Mouse (Mus musculus) liver, postnatal 0 days (tissue): ENCODE results near the gene Ccnb2. TPM values are rescaled to one million over a fixed set of nuclear protein-coding genes. Genes with fewer than 3 reads are reported as not detected.
"Not testable (repeated sequence)": the region's sequence is repeated elsewhere in the genome, so short reads cannot be mapped to it uniquely, and the experiment has no call there.

Source experiments
- ATAC-seq: fragments of 200-750 bp; cut with Nextera tagmentation; 2 replicates; pipeline ENCODE4 v1.8.0; 2017; ENCODE audit warnings: mild to moderate bottlenecking, moderate library complexity
- DNase-seq: peaks from one replicate; pipeline ENCODE4 v3.0.0-alpha.2; 2016
- H3K27ac ChIP-seq: fragments of 300-500 bp; sonication (generic); 2 replicates; pipeline ENCODE4 v1.5.1; 2014; ENCODE audit warnings: antibody characterized with exemption, moderate library complexity, mild to moderate bottlenecking, low read depth
- H3K27me3 ChIP-seq: fragments of 300-500 bp; sonication (generic); 2 replicates; pipeline ENCODE4 v1.6.1; 2014; ENCODE audit warnings: low read length, control low read depth, mixed read lengths; ENCODE audit not compliant: insufficient read depth
- H3K36me3 ChIP-seq: fragments of 300-500 bp; sonication (generic); replicated peaks from 2 replicates; pipeline ENCODE4 v1.6.1; 2014; ENCODE audit warnings: mild to moderate bottlenecking, control low read depth, low read length, moderate library complexity, mixed read lengths; ENCODE audit not compliant: insufficient read depth
- H3K4me1 ChIP-seq: fragments of 300-500 bp; sonication (generic); 2 replicates; pipeline ENCODE4 v1.6.1; 2014; ENCODE audit warnings: antibody characterized with exemption, mild to moderate bottlenecking, control low read depth; ENCODE audit not compliant: insufficient read depth
- H3K4me2 ChIP-seq: fragments of 300-500 bp; sonication (generic); 2 replicates; pipeline ENCODE4 v1.6.1; 2014; ENCODE audit warnings: low read depth, mild to moderate bottlenecking, low read length, moderate library complexity, mixed read lengths
- H3K4me3 ChIP-seq: fragments of 300-500 bp; sonication (generic); 2 replicates; pipeline ENCODE4 v1.5.1; 2014; ENCODE audit warnings: low read depth, low read length
- H3K9ac ChIP-seq: fragments of 300-500 bp; sonication (generic); replicated peaks from 2 replicates; pipeline ENCODE4 v1.6.1; 2014; ENCODE audit warnings: mild to moderate bottlenecking, moderate library complexity
- H3K9me3 ChIP-seq: fragments of 300-500 bp; sonication (generic); 2 replicates; pipeline ENCODE4 v1.6.1; 2016; ENCODE audit warnings: mild to moderate bottlenecking, control low read depth, low read length, mixed read lengths
- CTCF ChIP-seq: sonication (generic); IDR thresholded peaks from 2 replicates; pipeline ENCODE4 v1.5.1; 2016; ENCODE audit warnings: antibody characterized with exemption, low read depth
- EP300 ChIP-seq: IDR thresholded peaks from 2 replicates; pipeline ENCODE4 v1.6.1; 2016; ENCODE audit warnings: antibody characterized with exemption, low read depth, mild to moderate bottlenecking
- WGBS: fragments of 180-500 bp; shearing (Covaris S2); extraction: QIAGEN DNeasy Blood & Tissue Kit; methylation state at CpG from one replicate; pipeline ENCODE4 v1.1.7; 2014; ENCODE audit not compliant: insufficient replicate concordance; 5-methylcytosine and 5-hydroxymethylcytosine counted together
- polyA plus RNA-seq: library from polyadenylated mRNA; unstranded; fragments of >200 nt; fragmentation: Nextera tagmentation; extraction: Ambion mirVana; gene quantifications from 2 replicates; pipeline ENCODE4 v1.2.1, GENCODE M21; 2015

Ccnb2 gene
- 121 and 122 TPM in 2 replicates for polyA plus RNA-seq

- 1% methylated on average over 45 of the region's 45 CpGs for WGBS
- TF ChIP-seq CTCF = no peak
- no peak for TF ChIP-seq EP300
- peak within 1 kb of the TSS; percentile 84 for H3K27ac ChIP-seq
- peak; percentile 94 for DNase-seq
- peak; percentile 99 for ATAC-seq
- no peaks in the 10 kb centered on the region for H3K9me3 ChIP-seq
- peak within 1 kb of the TSS; percentile 85 for H3K4me3 ChIP-seq
- H3K4me1 ChIP-seq = peaks cover 8% of the 10 kb centered on the region
- H3K36me3 ChIP-seq = peaks cover 33% of the 10 kb centered on the region
- peak within 1 kb of the TSS; percentile 93 for H3K9ac ChIP-seq
- H3K27me3 ChIP-seq = no peaks in the 10 kb centered on the region
- H3K4me2 ChIP-seq = peak within 1 kb of the TSS; percentile 91
Measured at GRCm38 (mm10) chr9:70421257-70422056, at the start of gene Ccnb2. TSS of gene Ccnb2 (minus strand) at chr9:70421547.

GRCm38 (mm10) chr9:70463091-70463490, 41.7 kb upstream of the Ccnb2 start:
- WGBS = 88% methylated on average over 12 of the region's 13 CpGs
- DNase-seq, H3K4me1 ChIP-seq, H3K27me3 ChIP-seq, H3K9ac ChIP-seq, ATAC-seq, H3K4me2 ChIP-seq, H3K4me3 ChIP-seq, H3K9me3 ChIP-seq, H3K27ac ChIP-seq: not testable (repeated sequence)
- peaks cover 24% of the 10 kb centered on the region for H3K36me3 ChIP-seq

GRCm38 (mm10) chr9:70452371-70452770, 31.0 kb upstream of the Ccnb2 start:
- Histone ChIP-seq H3K9ac (no peak overlapping the region), H3K27ac (no peak overlapping the region), H3K4me1 (0 out of 2 replicates have a peak, but pooled peaks cover 2% of the 10 kb centered on the region), H3K9me3 (no peaks in the 10 kb centered on the region), H3K27me3 (no peaks in the 10 kb centered on the region), H3K4me2 (no peak overlapping the region), H3K36me3 (peaks cover 62% of the 10 kb centered on the region), H3K4me3 (no peak overlapping the region)
- ATAC-seq = no peak
- WGBS = 73% methylated on average over 2 of the region's 2 CpGs
- DNase-seq = no peak
- no peak for TF ChIP-seq CTCF
- no peak for TF ChIP-seq EP300

- Histone ChIP-seq H3K4me3 (no peak overlapping the region), H3K9ac (no peak overlapping the region), H3K27ac (no peak overlapping the region), H3K36me3 (peaks cover 51% of the 10 kb centered on the region), H3K9me3 (no peaks in the 10 kb centered on the region), H3K27me3 (no peaks in the 10 kb centered on the region), H3K4me1 (0 out of 2 replicates have a peak, but pooled peaks cover 2% of the 10 kb centered on the region), H3K4me2 (no peak overlapping the region)
- no peak for ATAC-seq
- TF ChIP-seq EP300 = no peak
- TF ChIP-seq CTCF = no peak
- DNase-seq = no peak
- 89% methylated on average over 5 of the region's 5 CpGs for WGBS
Measured at GRCm38 (mm10) chr9:70449072-70449471, 27.7 kb upstream of the Ccnb2 start.

- no peaks in the 10 kb centered on the region for H3K27me3 ChIP-seq
- H3K4me2 ChIP-seq = no peak overlapping the region
- H3K4me3 ChIP-seq = no peak overlapping the region
- ATAC-seq = no peak
- H3K9ac ChIP-seq = no peak overlapping the region
- no peak overlapping the region for H3K27ac ChIP-seq
- peaks cover 54% of the 10 kb centered on the region for H3K36me3 ChIP-seq
- DNase-seq = no peak
- H3K4me1 ChIP-seq = no peaks in the 10 kb centered on the region
- WGBS = 82% methylated on average over 4 of the region's 4 CpGs
- no peaks in the 10 kb centered on the region for H3K9me3 ChIP-seq
- TF ChIP-seq CTCF = no peak
- no peak for TF ChIP-seq EP300
Measured at GRCm38 (mm10) chr9:70439959-70440358, 18.6 kb upstream of the Ccnb2 start.

GRCm38 (mm10) chr9:70422661-70423060, 1.3 kb upstream of the Ccnb2 start:
- no peak overlapping the region for H3K9ac ChIP-seq
- peaks cover 41% of the 10 kb centered on the region for H3K36me3 ChIP-seq
- ATAC-seq (no peak), DNase-seq (no peak)
- H3K9me3 ChIP-seq = no peaks in the 10 kb centered on the region
- no peaks in the 10 kb centered on the region for H3K27me3 ChIP-seq
- 89% methylated on average over 2 of the region's 2 CpGs for WGBS
- no peak for TF ChIP-seq CTCF
- no peak overlapping the region for H3K27ac ChIP-seq
- H3K4me3 ChIP-seq = no peak overlapping the region
- no peak overlapping the region for H3K4me2 ChIP-seq
- peaks cover 8% of the 10 kb centered on the region for H3K4me1 ChIP-seq
